Mouse (Mus musculus): ENCODE results near the gene Spn. TPM values are rescaled to one million over a fixed set of nuclear protein-coding genes. Genes with fewer than 3 reads are reported as not detected.

Gene Spn
- polyA plus RNA-seq, 1 experiment from 2014 or later: not detected

GRCm38 (mm10) chr7:127114920-127115319 lies 22.7 kb downstream of the Spn start:
- no peaks in the 10 kb centered on the region for H3K9me3 ChIP-seq (ENCODE audit: control insufficient read depth, low read length)
- no peak overlapping the region for H3K4me2 ChIP-seq (ENCODE audit: low read depth, low read length)
- ATAC-seq (ENCODE audit: low read depth): no peak
- H3K9ac ChIP-seq (replicated peaks; ENCODE audit: low read depth, low read length): no peak overlapping the region
- whole genome bisulfite sequencing: 87% methylated on average over 11 of the region's 11 CpGs
- no peaks in the 10 kb centered on the region for H3K36me3 ChIP-seq (ENCODE audit: control insufficient read depth, insufficient read depth, low read length)
- no peaks in the 10 kb centered on the region for H3K4me1 ChIP-seq (ENCODE audit: control insufficient read depth, insufficient read depth, low read length)
- no peak overlapping the region for H3K4me3 ChIP-seq (ENCODE audit: low read depth, low read length)
- H3K27ac ChIP-seq (ENCODE audit: low read depth, low read length): no peak overlapping the region
- H3K27me3 ChIP-seq (ENCODE audit: control insufficient read depth, insufficient read depth, low read length): no peaks in the 10 kb centered on the region

- no peak overlapping the region for H3K4me3 ChIP-seq (ENCODE audit: low read depth, low read length)
- H3K4me1 ChIP-seq (ENCODE audit: control insufficient read depth, insufficient read depth, low read length): no peaks in the 10 kb centered on the region
- 56% methylated on average over 12 of the region's 12 CpGs for WGBS
- ATAC-seq (ENCODE audit: low read depth): no peak
- no peaks in the 10 kb centered on the region for H3K9me3 ChIP-seq (ENCODE audit: control insufficient read depth, low read length)
- no peak overlapping the region for H3K27ac ChIP-seq (ENCODE audit: low read depth, low read length)
- no peak overlapping the region for H3K4me2 ChIP-seq (ENCODE audit: low read depth, low read length)
- no peak overlapping the region for H3K9ac ChIP-seq (replicated peaks; ENCODE audit: low read depth, low read length)
- no peaks in the 10 kb centered on the region for H3K36me3 ChIP-seq (ENCODE audit: control insufficient read depth, insufficient read depth, low read length)
- no peaks in the 10 kb centered on the region for H3K27me3 ChIP-seq (ENCODE audit: control insufficient read depth, insufficient read depth, low read length)
These were observed 23.9 kb downstream of the Spn start for GRCm38 (mm10) chr7:127113614-127114259.

GRCm38 (mm10) chr7:127112921-127113597 lies 24.6 kb downstream of the Spn start:
- Histone ChIP-seq H3K36me3 (ENCODE audit: control insufficient read depth, insufficient read depth, low read length) (no peaks in the 10 kb centered on the region), H3K4me3 (ENCODE audit: low read depth, low read length) (no peak overlapping the region), H3K4me1 (ENCODE audit: control insufficient read depth, insufficient read depth, low read length) (no peaks in the 10 kb centered on the region), H3K27ac (ENCODE audit: low read depth, low read length) (no peak overlapping the region), H3K9me3 (ENCODE audit: control insufficient read depth, low read length) (no peaks in the 10 kb centered on the region), H3K27me3 (ENCODE audit: control insufficient read depth, insufficient read depth, low read length) (no peaks in the 10 kb centered on the region), H3K4me2 (ENCODE audit: low read depth, low read length) (no peak overlapping the region), H3K9ac (replicated peaks; ENCODE audit: low read depth, low read length) (no peak overlapping the region)
- WGBS: 54% methylated on average over 9 of the region's 9 CpGs
- ATAC-seq (ENCODE audit: low read depth): no peak

- Histone ChIP-seq H3K4me2 (ENCODE audit: low read depth, low read length) (no peak overlapping the region), H3K4me3 (ENCODE audit: low read depth, low read length) (no peak overlapping the region), H3K27ac (ENCODE audit: low read depth, low read length) (no peak overlapping the region), H3K9ac (replicated peaks; ENCODE audit: low read depth, low read length) (no peak overlapping the region), H3K9me3 (ENCODE audit: control insufficient read depth, low read length) (no peaks in the 10 kb centered on the region), H3K4me1 (ENCODE audit: control insufficient read depth, insufficient read depth, low read length) (no peaks in the 10 kb centered on the region), H3K27me3 (ENCODE audit: control insufficient read depth, insufficient read depth, low read length) (no peaks in the 10 kb centered on the region), H3K36me3 (ENCODE audit: control insufficient read depth, insufficient read depth, low read length) (no peaks in the 10 kb centered on the region)
- WGBS: 89% methylated on average over 12 of the region's 12 CpGs
- no peak for ATAC-seq (ENCODE audit: low read depth)
These were observed 25.3 kb downstream of the Spn start for GRCm38 (mm10) chr7:127112251-127112841.

GRCm38 (mm10) chr7:127111461-127111860 lies 26.2 kb downstream of the Spn start:
- H3K27me3 ChIP-seq (ENCODE audit: control insufficient read depth, insufficient read depth, low read length): no peaks in the 10 kb centered on the region
- H3K9ac ChIP-seq (replicated peaks; ENCODE audit: low read depth, low read length): no peak overlapping the region
- H3K36me3 ChIP-seq (ENCODE audit: control insufficient read depth, insufficient read depth, low read length): no peaks in the 10 kb centered on the region
- H3K4me2 ChIP-seq (ENCODE audit: low read depth, low read length): no peak overlapping the region
- no peaks in the 10 kb centered on the region for H3K9me3 ChIP-seq (ENCODE audit: control insufficient read depth, low read length)
- H3K4me3 ChIP-seq (ENCODE audit: low read depth, low read length): no peak overlapping the region
- no peak overlapping the region for H3K27ac ChIP-seq (ENCODE audit: low read depth, low read length)
- no peaks in the 10 kb centered on the region for H3K4me1 ChIP-seq (ENCODE audit: control insufficient read depth, insufficient read depth, low read length)
- ATAC-seq (ENCODE audit: low read depth): no peak
- 42% methylated on average over 6 of the region's 6 CpGs for WGBS

- ATAC-seq (ENCODE audit: low read depth): peak; percentile 60; the same call in 1 of the 2 replicates
- Histone ChIP-seq H3K4me3 (ENCODE audit: low read depth, low read length) (no peak overlapping the region), H3K9ac (replicated peaks; ENCODE audit: low read depth, low read length) (no peak overlapping the region), H3K36me3 (ENCODE audit: control insufficient read depth, insufficient read depth, low read length) (no peaks in the 10 kb centered on the region), H3K9me3 (ENCODE audit: control insufficient read depth, low read length) (no peaks in the 10 kb centered on the region), H3K27ac (ENCODE audit: low read depth, low read length) (no peak overlapping the region), H3K4me2 (ENCODE audit: low read depth, low read length) (no peak overlapping the region), H3K4me1 (ENCODE audit: control insufficient read depth, insufficient read depth, low read length) (no peaks in the 10 kb centered on the region), H3K27me3 (ENCODE audit: control insufficient read depth, insufficient read depth, low read length) (no peaks in the 10 kb centered on the region)
- WGBS: 49% methylated on average over 18 of the region's 18 CpGs
These were observed 27.2 kb downstream of the Spn start for GRCm38 (mm10) chr7:127110239-127111007.

GRCm38 (mm10) chr7:127105551-127105950 lies 32.1 kb downstream of the Spn start:
- 70% methylated on average over 7 of the region's 7 CpGs for WGBS
- Histone ChIP-seq H3K27ac (ENCODE audit: low read depth, low read length) (no peak overlapping the region), H3K9me3 (ENCODE audit: control insufficient read depth, low read length) (no peaks in the 10 kb centered on the region)

GRCm38 (mm10) chr7:127104560-127105332 lies 32.9 kb downstream of the Spn start:
- peak; percentile 86 for ATAC-seq (ENCODE audit: low read depth)
- no peak overlapping the region for H3K27ac ChIP-seq (ENCODE audit: low read depth, low read length)
- H3K4me3 ChIP-seq (ENCODE audit: low read depth, low read length): no peak overlapping the region
- no peaks in the 10 kb centered on the region for H3K9me3 ChIP-seq (ENCODE audit: control insufficient read depth, low read length)
- no peaks in the 10 kb centered on the region for H3K4me1 ChIP-seq (ENCODE audit: control insufficient read depth, insufficient read depth, low read length)
- peak overlapping the region; percentile 34 for H3K4me2 ChIP-seq (ENCODE audit: low read depth, low read length)
- peak overlapping the region; percentile 39 for H3K9ac ChIP-seq (replicated peaks; ENCODE audit: low read depth, low read length)
- 13% methylated on average over 17 of the region's 17 CpGs for WGBS
- no peaks in the 10 kb centered on the region for H3K36me3 ChIP-seq (ENCODE audit: control insufficient read depth, insufficient read depth, low read length)
- no peaks in the 10 kb centered on the region for H3K27me3 ChIP-seq (ENCODE audit: control insufficient read depth, insufficient read depth, low read length)

More at GRCm38 (mm10) chr7:127105551-127105950, 32.1 kb downstream of the Spn start:
- no peak for ATAC-seq (ENCODE audit: low read depth)
- no peak overlapping the region for H3K4me2 ChIP-seq (ENCODE audit: low read depth, low read length)
- H3K27me3 ChIP-seq (ENCODE audit: control insufficient read depth, insufficient read depth, low read length): no peaks in the 10 kb centered on the region
- no peaks in the 10 kb centered on the region for H3K4me1 ChIP-seq (ENCODE audit: control insufficient read depth, insufficient read depth, low read length)
- H3K4me3 ChIP-seq (ENCODE audit: low read depth, low read length): no peak overlapping the region
- no peak overlapping the region for H3K9ac ChIP-seq (replicated peaks; ENCODE audit: low read depth, low read length)
- no peaks in the 10 kb centered on the region for H3K36me3 ChIP-seq (ENCODE audit: control insufficient read depth, insufficient read depth, low read length)

All from neural tube, embryonic 14.5 days (tissue).